26 mouse cellular contexts compared by ENCODE assay signal in genomic region chr1:132964106-132964505, GRCm38 (mm10).
"Had no signal": no experiment of that assay in that cellular context is flagged by ENCODE, and none has a peak within 500 bp of the region (broad histone marks: within the 10 kb centered on the region; RNA-seq: fewer than 3 reads in every experiment).

No protein-coding gene starts in this region.

- H3K27me3 ChIP-seq: hindbrain, embryonic 12.5 days; kidney, embryonic 15.5 days; liver, embryonic 12.5 days had no signal

- H3K4me1 ChIP-seq: hindbrain, embryonic 10.5 days; hindbrain, embryonic 12.5 days; kidney, embryonic 15.5 days; limb, embryonic 13.5 days; limb, embryonic 15.5 days; liver, embryonic 12.5 days had no signal

- DNase-seq: gastrocnemius, postnatal 14 days; gastrocnemius, postnatal 36 days; heart, adult 11 months; heart, postnatal 4 days; kidney, adult 11 months; kidney, adult 2 months; kidney, adult 9 months; kidney, postnatal 14 days; kidney, postnatal 36 days; layer of hippocampus, adult 9-11 months; layer of hippocampus, postnatal 36 days; left cerebral cortex, postnatal 4 days had no signal

- H3K27ac ChIP-seq: heart, adult 2 months; hindbrain, embryonic 10.5 days; hindbrain, embryonic 12.5 days; hindbrain, embryonic 14.5 days; kidney, embryonic 15.5 days; kidney, postnatal 0 days; limb, embryonic 13.5 days; limb, embryonic 15.5 days; liver, embryonic 12.5 days; liver, embryonic 14.5 days had no signal

- H3K4me2 ChIP-seq: heart, embryonic 12.5 days; hindbrain, embryonic 12.5 days; hindbrain, embryonic 14.5 days; kidney, embryonic 15.5 days; limb, embryonic 13.5 days; limb, embryonic 15.5 days; liver, embryonic 12.5 days had no signal

- H3K4me3 ChIP-seq: heart, adult 2 months; heart, embryonic 12.5 days; hindbrain, embryonic 10.5 days; hindbrain, embryonic 12.5 days; kidney, embryonic 15.5 days; limb, embryonic 13.5 days; limb, embryonic 15.5 days; liver, embryonic 12.5 days had no signal

- ATAC-seq: hindbrain, embryonic 16.5 days; inflammation-experienced regulatory T-cells, adult 6 months; intestine, embryonic 16.5 days; liver, embryonic 12.5 days had no signal

- H3K9me3 ChIP-seq: hindbrain, embryonic 10.5 days; hindbrain, embryonic 12.5 days; kidney, embryonic 15.5 days; limb, embryonic 13.5 days; limb, embryonic 15.5 days; liver, embryonic 12.5 days had no signal

- H3K9ac ChIP-seq: hindbrain, embryonic 12.5 days; hindbrain, embryonic 14.5 days; kidney, embryonic 15.5 days; limb, embryonic 13.5 days; limb, embryonic 15.5 days; liver, embryonic 12.5 days; liver, embryonic 14.5 days had no signal

- H3K36me3 ChIP-seq: heart, embryonic 12.5 days; hindbrain, embryonic 10.5 days; hindbrain, embryonic 12.5 days; kidney, embryonic 15.5 days; limb, embryonic 13.5 days; limb, embryonic 15.5 days; liver, embryonic 12.5 days had no signal
